8 mouse cellular contexts compared by ENCODE assay signal in genomic region chr11:118211749-118212635, GRCm38 (mm10). TPM values are rescaled to one million over a fixed set of nuclear protein-coding genes. Genes with fewer than 3 reads are reported as not detected.
DNase-seq lines count a peak whose midpoint lies in the region; ATAC-seq and TF ChIP-seq lines count a peak whose summit lies in the region.

No protein-coding gene starts in this region.

- peaks cover 59% of the 10 kb centered on the region for H3K4me1 ChIP-seq in hindbrain, embryonic 12.5 days

- TF ChIP-seq POLR2A in myocyte (IDR thresholded peaks at IDR 0.05; ENCODE audit: insufficient read length, low read depth) = no peak

- no peak for DNase-seq in cerebellum, postnatal 4 days (ENCODE audit: low spot score in 2 of 2)
- peak; percentile 40 for DNase-seq in 416B (ENCODE audit: low read depth)
- peak; percentile 71 to 75 for DNase-seq in cerebellum, postnatal 25 days
- DNase-seq in layer of hippocampus, postnatal 10 days (ENCODE audit: low spot score in 2 of 2) = peak; percentile 46 to 57
- DNase-seq in c-Kit-positive CD71-positive TER-119-positive erythroid progenitor cells, embryonic 14.5 days (ENCODE audit: low spot score) = no peak

- no peak overlapping the region for H3K4me3 ChIP-seq in hindbrain, embryonic 12.5 days
- peak overlapping the region; percentile 5 for H3K4me3 ChIP-seq in myocyte

- no peak overlapping the region for H3ac ChIP-seq in myocyte (ENCODE audit: control insufficient read depth, insufficient read length)

- no peaks in the 10 kb centered on the region for H3K36me3 ChIP-seq in hindbrain, embryonic 12.5 days
- no peaks in the 10 kb centered on the region for H3K36me3 ChIP-seq in myocyte (ENCODE audit: control insufficient read depth, insufficient read depth)

- H3K9ac ChIP-seq in hindbrain, embryonic 12.5 days = no peak overlapping the region

- no peaks in the 10 kb centered on the region for H3K27me3 ChIP-seq in hindbrain, embryonic 12.5 days
- H3K27me3 ChIP-seq in myocyte (ENCODE audit: control insufficient read depth, insufficient read depth, insufficient read length) = no peaks in the 10 kb centered on the region

- H3K9me3 ChIP-seq in hindbrain, embryonic 12.5 days (replicated peaks) = no peaks in the 10 kb centered on the region

- H3K79me2 ChIP-seq in myocyte (ENCODE audit: control insufficient read depth, insufficient read depth) = peaks cover 25% of the 10 kb centered on the region

- 0 out of 2 replicates have a peak overlapping the region, but pooled peaks have one; percentile 30 for H3K27ac ChIP-seq in hindbrain, embryonic 12.5 days

- peak; percentile 41; the same call in 1 of the 2 replicates for ATAC-seq in cerebellum, adult (ENCODE audit: insufficient number of reproducible peaks, low FRiP score, low TSS enrichment)
- no peak for ATAC-seq in hindbrain, embryonic 12.5 days (ENCODE audit: low FRiP score)

- no peak overlapping the region for H3K4me2 ChIP-seq in hindbrain, embryonic 12.5 days (replicated peaks)
- H3K4me2 ChIP-seq in myocyte (ENCODE audit: low read depth) = peak overlapping the region; percentile 71

- 47% methylated on average over 10 of the region's 10 CpGs for WGBS in hindbrain, embryonic 12.5 days

TF ChIP-seq in myocyte, 11 proteins besides CTCF, POLR2A, EP300 and RAD21:
- peak in 2 of 3 experiments; percentile 3 to 52 for TF ChIP-seq MYOD1 (IDR thresholded peaks at IDR 0.05; ENCODE audit: control insufficient read depth in 1 of 3, insufficient read length in 2 of 3, low read depth in 2 of 3)
- peak; percentile 11; the same call in 1 of the 2 replicates for TF ChIP-seq CEBPB (IDR thresholded peaks at IDR 0.05; ENCODE audit: insufficient read depth, poor library complexity, severe bottlenecking)
- no peak for TF ChIP-seq E2F4 (IDR thresholded peaks at IDR 0.05; ENCODE audit: insufficient read depth)
- TF ChIP-seq MYOG (IDR thresholded peaks at IDR 0.05; ENCODE audit: control insufficient read depth in 1 of 3, insufficient read depth in 1 of 3, insufficient read length in 2 of 3, low read depth in 2 of 3) = peak in 1 of 3 experiments; percentile 47

RNA-seq across cellular contexts. Expression of gene Cyth1, which starts 36.4 kb away (rescaled TPM):
- 29.0 and 33.5 TPM in 2 replicates for polyA plus RNA-seq in hindbrain, embryonic 12.5 days (2016; fragmentation: Nextera tagmentation; extraction: Ambion mirVana)
- total RNA-seq in layer of hippocampus, postnatal 10 days (2021) = 10 to 100 TPM; 59.3 to 63.5 TPM
- polyA plus RNA-seq in myocyte (2012; fragmentation: generic; extraction: Trizol) = 16.1 TPM

Comparison
In these comparisons a context has a peak if more than half of its experiments do, and no peak if none do; other contexts are left out.
1. DNase-seq: peak in 416B (single experiment), cerebellum, postnatal 25 days (2 of 2) and layer of hippocampus, postnatal 10 days (2 of 2); none in cerebellum, postnatal 4 days (0 of 2) and c-Kit-positive CD71-positive TER-119-positive erythroid progenitor cells, embryonic 14.5 days (single experiment).